Mouse (Mus musculus): ENCODE data around the gene Rpf2. TPM values are rescaled to one million over a fixed set of nuclear protein-coding genes. Genes with fewer than 3 reads are reported as not detected.

Rpf2 gene
- polyA plus RNA-seq, 1 experiment from 2014 or later, result 83.9 TPM

DNA sequence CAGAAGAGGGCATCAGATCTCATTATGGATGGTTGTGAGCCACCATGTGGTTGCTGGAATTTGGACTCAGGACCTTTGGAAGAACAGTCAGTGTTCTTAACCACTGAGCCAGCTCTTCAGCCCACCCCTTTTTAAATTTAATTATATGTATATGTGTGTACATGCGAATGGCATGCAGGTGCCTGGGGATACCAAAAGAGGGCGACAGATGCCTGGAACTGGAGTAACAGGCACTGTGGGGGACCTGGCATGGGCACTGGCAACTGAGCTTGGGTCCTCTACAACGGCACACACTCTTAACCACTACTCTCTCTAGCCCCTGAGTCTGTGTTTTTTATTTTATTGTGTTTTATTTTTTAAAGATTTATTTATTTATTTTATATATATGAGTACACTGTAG is 18.1 kb upstream of the Rpf2 start:
- Histone ChIP-seq H3K27ac (replicated peaks) (no peak overlapping the region), H3K9me3 (no peaks in the 10 kb centered on the region), H3K4me2 (no peak overlapping the region), H3K4me3 (no peak overlapping the region), H3K27me3 (no peaks in the 10 kb centered on the region), H3K4me1 (replicated peaks) (no peaks in the 10 kb centered on the region), H3K9ac (no peak overlapping the region), H3K36me3 (no peaks in the 10 kb centered on the region)
- no peak for ATAC-seq (ENCODE audit: low read depth)
- WGBS, result 89% methylated on average over 3 of the region's 3 CpGs

DNA sequence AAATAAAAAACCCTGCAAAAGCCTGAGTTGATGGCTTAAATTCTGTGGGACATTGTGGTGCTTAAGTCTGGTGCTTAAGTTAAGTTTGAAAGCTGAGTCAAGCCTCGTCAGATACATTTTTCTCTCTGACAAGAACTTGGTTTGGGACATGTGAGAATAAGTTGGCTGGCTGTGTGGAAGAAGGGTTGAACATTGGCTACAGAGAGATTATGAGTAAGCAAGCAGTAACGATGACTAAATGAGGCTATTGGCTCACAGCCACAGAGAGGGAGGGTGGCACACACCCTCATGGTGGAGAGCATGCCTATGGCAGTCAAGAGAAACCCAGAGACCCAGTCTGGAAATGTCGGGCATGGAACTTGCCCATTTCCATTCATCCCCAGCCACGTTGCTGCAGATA is 16.9 kb upstream of the Rpf2 start:
- Histone ChIP-seq H3K4me1 (replicated peaks) (peaks cover 1% of the 10 kb centered on the region; the same call in 1 of the 2 replicates), H3K4me2 (no peak overlapping the region), H3K27me3 (no peaks in the 10 kb centered on the region), H3K36me3 (no peaks in the 10 kb centered on the region), H3K9ac (no peak overlapping the region), H3K27ac (replicated peaks) (no peak overlapping the region), H3K4me3 (no peak overlapping the region), H3K9me3 (no peaks in the 10 kb centered on the region)
- WGBS, result 83% methylated on average over 4 of the region's 4 CpGs
- ATAC-seq (ENCODE audit: low read depth), result no peak

DNA sequence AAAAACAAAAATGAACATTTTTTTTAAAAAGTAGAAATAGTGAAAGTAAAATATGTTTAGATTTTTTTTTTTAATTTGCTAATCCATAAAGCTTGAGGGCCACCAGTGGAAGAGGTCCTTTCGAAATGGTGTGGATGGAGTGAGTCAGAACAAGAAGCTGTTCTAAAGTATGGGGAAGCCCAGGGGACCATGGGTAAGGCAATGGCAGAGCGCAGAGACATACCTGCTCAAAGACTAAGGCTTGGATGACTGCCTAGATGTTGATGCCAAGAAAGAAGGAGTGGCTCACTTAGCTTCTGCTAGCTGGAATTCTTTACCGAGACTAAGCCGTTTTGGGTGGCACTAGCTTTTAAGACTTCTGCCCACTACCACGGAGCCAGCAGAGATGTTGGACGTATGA is 15.4 kb upstream of the Rpf2 start:
- 92% methylated on average over 6 of the region's 6 CpGs for WGBS
- no peaks in the 10 kb centered on the region for H3K27me3 ChIP-seq
- H3K4me2 ChIP-seq, result no peak overlapping the region
- no peaks in the 10 kb centered on the region for H3K36me3 ChIP-seq
- no peak overlapping the region for H3K9ac ChIP-seq
- no peak overlapping the region for H3K27ac ChIP-seq (replicated peaks)
- H3K9me3 ChIP-seq, result no peaks in the 10 kb centered on the region
- ATAC-seq (ENCODE audit: low read depth), result no peak
- peaks cover 5% of the 10 kb centered on the region; the same call in 1 of the 2 replicates for H3K4me1 ChIP-seq (replicated peaks)
- H3K4me3 ChIP-seq, result no peak overlapping the region

DNA sequence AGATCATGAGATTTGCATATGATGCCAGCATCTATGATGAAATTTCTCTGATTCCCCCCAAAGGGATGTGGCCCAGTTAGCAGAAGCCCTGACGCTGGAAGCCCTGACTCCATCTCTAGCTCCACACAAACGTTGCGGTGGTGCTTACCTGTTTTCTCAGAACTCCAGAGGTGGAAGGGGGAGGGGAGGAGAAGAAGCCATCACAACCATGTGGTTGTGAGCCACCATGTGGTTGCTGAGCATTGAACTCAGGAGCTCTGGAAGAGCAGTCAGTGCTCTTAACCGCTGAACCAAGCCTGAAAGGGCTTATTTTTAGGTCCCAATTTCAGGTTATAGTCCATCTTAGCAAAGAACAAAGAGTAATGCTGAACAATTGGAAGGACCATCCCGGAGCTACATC is 13.5 kb upstream of the Rpf2 start:
- Histone ChIP-seq H3K9me3 (no peaks in the 10 kb centered on the region), H3K27me3 (no peaks in the 10 kb centered on the region), H3K4me1 (replicated peaks) (peaks cover 12% of the 10 kb centered on the region), H3K27ac (replicated peaks) (no peak overlapping the region), H3K4me2 (no peak overlapping the region), H3K4me3 (no peak overlapping the region), H3K36me3 (no peaks in the 10 kb centered on the region), H3K9ac (no peak overlapping the region)
- ATAC-seq (ENCODE audit: low read depth), result no peak
- 58% methylated on average over 5 of the region's 5 CpGs for WGBS

DNA sequence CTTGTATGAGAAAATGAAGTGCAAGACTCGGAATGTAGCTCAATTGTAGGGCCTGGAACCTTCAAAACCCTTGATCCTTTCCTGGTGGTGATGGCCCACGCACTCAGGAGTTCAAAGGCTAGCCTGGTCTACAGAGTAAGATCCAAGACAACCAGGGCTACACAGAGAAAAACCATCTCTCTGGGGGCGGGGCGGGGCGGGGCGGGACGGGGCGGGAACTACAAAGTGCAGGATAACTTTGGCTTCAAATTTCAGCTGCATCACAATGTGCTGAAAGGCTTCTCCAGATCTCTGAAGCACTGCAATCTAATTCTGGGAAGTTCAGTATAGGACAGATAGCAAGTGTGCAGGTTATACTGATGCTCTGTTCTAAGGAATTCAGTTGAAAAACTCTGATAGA is 12.7 kb upstream of the Rpf2 start:
- 17% methylated on average over 8 of the region's 8 CpGs for WGBS
- no peaks in the 10 kb centered on the region for H3K36me3 ChIP-seq
- ATAC-seq (ENCODE audit: low read depth), result no peak
- no peak overlapping the region for H3K9ac ChIP-seq
- H3K4me1 ChIP-seq (replicated peaks), result peaks cover 12% of the 10 kb centered on the region
- H3K27me3 ChIP-seq, result no peaks in the 10 kb centered on the region
- H3K4me2 ChIP-seq, result no peak overlapping the region
- H3K4me3 ChIP-seq, result no peak overlapping the region
- no peaks in the 10 kb centered on the region for H3K9me3 ChIP-seq
- H3K27ac ChIP-seq (replicated peaks), result no peak overlapping the region

DNA sequence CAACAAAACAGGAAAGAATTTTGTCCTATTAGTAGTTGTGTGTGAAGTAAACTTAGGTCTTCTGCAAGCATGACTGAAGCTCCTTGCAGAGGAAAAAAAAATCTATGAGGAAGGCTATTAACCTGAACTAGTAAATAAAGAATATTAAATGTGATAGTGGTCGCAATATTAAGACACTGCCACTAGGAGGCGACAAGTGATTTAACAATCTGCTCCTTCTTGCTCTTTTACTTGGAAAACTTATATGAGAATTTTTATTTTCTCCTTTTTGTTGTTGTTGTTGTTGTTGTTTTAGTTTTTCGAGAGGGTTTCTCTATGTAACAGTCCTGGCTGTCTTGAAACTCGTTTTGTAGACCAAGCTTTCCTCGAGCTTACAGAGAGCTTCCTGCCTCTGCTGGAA is 12.1 kb upstream of the Rpf2 start:
- Histone ChIP-seq H3K4me3 (peak overlapping the region; percentile 61), H3K4me2 (peak overlapping the region; percentile 67), H3K27me3 (no peaks in the 10 kb centered on the region), H3K4me1 (replicated peaks) (peaks cover 12% of the 10 kb centered on the region), H3K27ac (replicated peaks) (peak overlapping the region; percentile 92), H3K9me3 (no peaks in the 10 kb centered on the region), H3K36me3 (peaks cover 5% of the 10 kb centered on the region; the same call in 1 of the 2 replicates), H3K9ac (peak overlapping the region; percentile 88)
- 7% methylated on average over 5 of the region's 5 CpGs for WGBS
- no peak for ATAC-seq (ENCODE audit: low read depth)

DNA sequence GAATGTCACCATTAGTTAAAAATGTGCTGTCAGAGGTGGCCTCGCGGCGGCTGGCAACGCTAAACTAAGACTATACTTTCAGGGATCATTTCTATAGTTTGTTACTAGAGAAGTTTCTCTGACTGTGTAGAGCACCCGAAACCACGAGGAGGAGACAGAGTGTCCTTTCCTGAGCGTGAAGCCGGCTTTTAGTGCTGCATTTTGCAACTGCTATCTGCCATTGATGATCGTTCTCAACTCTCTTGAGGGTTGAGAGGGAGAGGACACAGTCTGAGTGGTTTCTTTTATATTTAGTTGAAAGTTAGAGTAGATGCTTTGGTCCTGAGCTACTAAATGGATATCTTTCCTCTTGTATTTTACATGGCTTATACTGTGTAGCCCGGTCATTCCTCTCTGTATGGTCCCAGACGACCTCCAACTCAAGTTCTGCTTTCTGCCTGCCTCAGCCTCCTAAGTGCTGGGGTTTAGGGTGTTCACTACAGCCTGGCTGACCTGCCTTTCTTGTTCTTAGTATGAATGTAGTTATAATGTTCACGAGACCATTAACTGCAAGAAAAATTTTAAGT is 11.6 kb upstream of the Rpf2 start:
- ATAC-seq (ENCODE audit: low read depth), result peak; percentile 46
- peak overlapping the region; percentile 67 for H3K4me2 ChIP-seq
- H3K36me3 ChIP-seq, result peaks cover 8% of the 10 kb centered on the region
- under 1% methylated on average over 12 of the region's 12 CpGs for WGBS
- H3K27me3 ChIP-seq, result no peaks in the 10 kb centered on the region
- peaks cover 12% of the 10 kb centered on the region for H3K4me1 ChIP-seq (replicated peaks)
- peak overlapping the region; percentile 88 for H3K9ac ChIP-seq
- peak overlapping the region; percentile 92 for H3K27ac ChIP-seq (replicated peaks)
- H3K4me3 ChIP-seq, result peak overlapping the region; percentile 61
- H3K9me3 ChIP-seq, result no peaks in the 10 kb centered on the region

DNA sequence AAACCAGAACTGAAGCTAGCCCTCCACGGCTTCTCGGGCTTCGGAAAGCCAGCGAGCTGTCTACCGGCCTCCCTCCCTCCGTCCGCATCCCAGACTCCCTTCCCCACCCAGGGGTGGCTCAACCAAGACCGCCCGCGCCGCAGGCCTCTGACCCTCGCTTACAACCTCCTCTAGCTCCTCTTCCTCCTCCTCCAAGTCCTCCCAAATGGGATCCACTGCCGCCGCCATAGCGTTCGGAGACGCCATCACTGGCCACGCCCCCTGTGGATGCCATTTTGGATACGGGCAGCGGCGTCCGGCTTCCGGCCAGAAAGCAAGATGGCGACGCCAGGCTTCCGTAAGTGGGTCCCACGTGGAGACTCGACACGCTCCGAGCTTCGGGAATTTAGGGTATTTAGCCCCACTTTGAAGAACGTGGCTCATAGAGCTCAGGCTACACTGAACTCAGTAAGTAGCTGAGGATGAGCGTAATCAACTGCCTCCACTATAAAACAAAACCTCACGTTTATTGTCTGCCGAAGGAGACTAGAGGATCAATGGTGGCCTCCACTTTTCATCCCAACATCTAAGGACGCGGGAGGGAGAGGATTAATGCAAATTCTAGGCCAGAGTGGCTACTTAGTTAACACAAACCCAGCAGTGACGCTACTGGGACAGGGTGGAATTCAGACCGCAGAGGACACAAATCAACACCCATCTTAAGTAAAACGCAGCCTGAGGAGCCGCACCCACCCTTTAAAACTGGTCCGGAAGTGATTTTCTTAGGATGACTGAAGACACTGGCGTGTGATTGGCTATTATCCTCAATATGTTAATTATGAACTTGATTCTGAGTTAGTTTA is 10.8 kb upstream of the Rpf2 start, which contains the start of gene Gtf3c6:
TSS of gene Gtf3c6 (minus strand) at position 695 of the 842 bp plus-strand sequence.
- no peaks in the 10 kb centered on the region for H3K27me3 ChIP-seq
- peak within 1 kb of the TSS; percentile 88 for H3K9ac ChIP-seq
- H3K4me3 ChIP-seq, result peak within 1 kb of the TSS; percentile 61
- peak; percentile 83 for ATAC-seq (ENCODE audit: low read depth)
- H3K4me2 ChIP-seq, result peak within 1 kb of the TSS; percentile 67
- peak within 1 kb of the TSS; percentile 92 for H3K27ac ChIP-seq (replicated peaks)
- H3K4me1 ChIP-seq (replicated peaks), result peaks cover 12% of the 10 kb centered on the region
- H3K36me3 ChIP-seq, result peaks cover 15% of the 10 kb centered on the region
- 1% methylated on average over 43 of the region's 43 CpGs for WGBS
- no peaks in the 10 kb centered on the region for H3K9me3 ChIP-seq

DNA sequence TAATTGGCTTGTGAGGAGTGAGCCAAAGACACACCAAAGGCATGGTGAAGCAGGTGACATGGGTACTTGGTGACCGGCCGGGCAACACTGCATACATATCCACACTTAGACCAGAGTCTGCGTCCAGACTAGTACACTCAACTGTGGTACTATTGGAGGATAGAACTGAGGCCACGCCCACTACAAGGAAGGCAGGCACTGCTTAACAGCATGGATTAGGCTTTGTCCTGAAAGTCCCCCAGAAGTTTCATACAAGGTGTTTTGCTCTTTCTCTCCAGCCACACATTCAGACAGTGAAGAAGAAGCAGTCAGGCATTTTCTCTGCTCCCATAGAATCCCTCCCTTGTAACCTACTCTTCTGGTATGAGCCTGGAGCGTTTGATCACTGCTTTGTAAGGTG is 9.9 kb upstream of the Rpf2 start:
- H3K9ac ChIP-seq, result peak overlapping the region; percentile 88
- 3% methylated on average over 5 of the region's 5 CpGs for WGBS
- H3K9me3 ChIP-seq, result no peaks in the 10 kb centered on the region
- peaks cover 12% of the 10 kb centered on the region for H3K4me1 ChIP-seq (replicated peaks)
- peaks cover 24% of the 10 kb centered on the region for H3K36me3 ChIP-seq
- peak overlapping the region; percentile 92 for H3K27ac ChIP-seq (replicated peaks)
- peak overlapping the region; percentile 61 for H3K4me3 ChIP-seq
- peak; percentile 84 for ATAC-seq (ENCODE audit: low read depth)
- no peaks in the 10 kb centered on the region for H3K27me3 ChIP-seq
- H3K4me2 ChIP-seq, result peak overlapping the region; percentile 67

DNA sequence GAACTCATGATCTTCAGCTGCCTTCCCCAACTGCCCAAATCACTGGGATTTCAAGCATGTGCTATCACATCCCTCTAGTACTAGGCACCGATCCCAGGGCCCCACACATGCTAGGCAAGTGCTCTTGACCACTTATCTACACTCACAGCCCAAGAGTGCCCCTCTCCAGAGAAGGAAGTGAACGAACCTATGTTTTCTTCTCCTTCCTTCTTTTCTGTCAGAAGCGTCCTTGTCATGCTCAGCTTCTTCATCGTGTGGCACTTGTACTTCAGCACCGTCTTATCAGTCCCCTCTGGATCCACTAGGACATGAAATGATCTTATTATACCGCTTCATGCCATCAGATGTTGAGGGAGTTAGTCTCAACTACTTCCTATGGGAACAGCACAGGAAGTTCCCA is 4.1 kb upstream of the Rpf2 start:
- Histone ChIP-seq H3K4me2 (no peak overlapping the region), H3K27me3 (no peaks in the 10 kb centered on the region)
- 93% methylated on average over 6 of the region's 6 CpGs for WGBS

DNA sequence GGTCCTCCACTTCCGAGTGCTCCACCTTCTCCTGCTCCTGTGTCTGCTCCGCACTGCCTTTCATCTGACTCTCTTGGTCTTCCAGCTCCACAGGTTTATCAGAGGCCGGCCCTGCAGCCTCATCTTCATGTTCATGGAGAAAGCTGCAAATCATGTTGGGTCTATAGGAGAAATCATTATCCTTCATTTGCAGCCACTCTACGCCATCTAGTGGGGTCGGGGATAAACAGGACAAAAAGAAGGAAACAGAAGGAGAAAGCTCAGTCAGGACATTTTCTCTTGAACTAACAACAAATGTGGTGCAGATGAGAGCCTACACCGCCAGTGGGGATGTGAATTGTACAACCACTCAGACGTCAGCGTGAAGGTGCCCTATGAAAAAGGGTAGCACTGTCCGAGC is 2.8 kb upstream of the Rpf2 start:
- Histone ChIP-seq H3K4me1 (replicated peaks) (peaks cover 13% of the 10 kb centered on the region), H3K4me3 (no peak overlapping the region), H3K27ac (replicated peaks) (no peak overlapping the region), H3K36me3 (peaks cover 64% of the 10 kb centered on the region), H3K27me3 (no peaks in the 10 kb centered on the region), H3K9ac (no peak overlapping the region), H3K4me2 (no peak overlapping the region), H3K9me3 (no peaks in the 10 kb centered on the region)
- WGBS, result 86% methylated on average over 9 of the region's 9 CpGs
- no peak for ATAC-seq (ENCODE audit: low read depth)

More for the DNA sequence above, 4.1 kb upstream of the Rpf2 start:
- no peak overlapping the region for H3K4me3 ChIP-seq
- peaks cover 8% of the 10 kb centered on the region; the same call in 1 of the 2 replicates for H3K4me1 ChIP-seq (replicated peaks)
- H3K9ac ChIP-seq, result no peak overlapping the region
- peaks cover 64% of the 10 kb centered on the region for H3K36me3 ChIP-seq
- no peak overlapping the region for H3K27ac ChIP-seq (replicated peaks)
- no peaks in the 10 kb centered on the region for H3K9me3 ChIP-seq
- ATAC-seq (ENCODE audit: low read depth), result no peak

DNA sequence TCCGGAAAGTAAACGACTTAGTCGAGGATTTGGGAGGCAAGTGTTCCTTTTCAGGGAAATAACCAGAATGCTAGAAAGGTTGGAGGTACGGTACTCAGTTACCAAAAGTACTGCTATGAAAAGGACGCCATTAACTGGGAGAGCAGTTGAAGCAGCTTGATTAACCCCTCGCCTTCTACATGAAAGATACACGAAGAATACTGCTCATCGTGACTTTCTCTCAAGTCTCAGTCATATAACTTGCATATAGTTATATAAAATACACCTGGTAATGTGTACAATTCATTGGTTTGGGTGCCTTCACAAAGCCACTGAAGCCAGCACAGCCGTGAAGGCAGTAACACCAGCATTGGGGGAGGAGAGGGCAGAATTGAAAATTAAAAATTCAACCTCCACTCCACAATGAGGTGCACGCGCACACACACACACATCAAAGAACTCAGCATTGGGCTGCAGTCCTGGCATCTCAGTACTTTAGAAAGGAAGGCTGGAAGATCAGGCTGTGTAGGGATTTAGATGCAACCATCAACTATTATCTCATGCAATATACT is 405 bp upstream of the Rpf2 start:
- Histone ChIP-seq H3K36me3 (peaks cover 65% of the 10 kb centered on the region), H3K4me1 (replicated peaks) (peaks cover 13% of the 10 kb centered on the region), H3K4me3 (peak overlapping the region; percentile 81), H3K9me3 (no peaks in the 10 kb centered on the region), H3K27me3 (no peaks in the 10 kb centered on the region), H3K4me2 (peak overlapping the region; percentile 82), H3K9ac (peak overlapping the region; percentile 44), H3K27ac (replicated peaks) (peak overlapping the region; percentile 74)
- ATAC-seq (ENCODE audit: low read depth), result peak; percentile 66
- WGBS, result 36% methylated on average over 11 of the region's 11 CpGs
